Mouse (Mus musculus) small intestine, adult 2 months (tissue): ENCODE results near the gene Dhdds.

Experiments
- CTCF ChIP-seq: fragments of 200-500 bp; IDR thresholded peaks from 2 replicates; pipeline ENCODE4 v1.5.1; 2012; ENCODE audit warnings: low read depth, mild to moderate bottlenecking, control low read depth, inconsistent platforms, low read length, moderate library complexity, mixed read lengths; ENCODE audit not compliant: insufficient replicate concordance, insufficient read length; ENCODE audit errors: extremely low read depth
- POLR2A ChIP-seq: fragments of 200-500 bp; IDR thresholded peaks from 2 replicates; pipeline ENCODE4 v1.6.1; 2012; ENCODE audit warnings: low read depth, mild to moderate bottlenecking, control low read depth, inconsistent platforms, low read length, moderate library complexity

DNA sequence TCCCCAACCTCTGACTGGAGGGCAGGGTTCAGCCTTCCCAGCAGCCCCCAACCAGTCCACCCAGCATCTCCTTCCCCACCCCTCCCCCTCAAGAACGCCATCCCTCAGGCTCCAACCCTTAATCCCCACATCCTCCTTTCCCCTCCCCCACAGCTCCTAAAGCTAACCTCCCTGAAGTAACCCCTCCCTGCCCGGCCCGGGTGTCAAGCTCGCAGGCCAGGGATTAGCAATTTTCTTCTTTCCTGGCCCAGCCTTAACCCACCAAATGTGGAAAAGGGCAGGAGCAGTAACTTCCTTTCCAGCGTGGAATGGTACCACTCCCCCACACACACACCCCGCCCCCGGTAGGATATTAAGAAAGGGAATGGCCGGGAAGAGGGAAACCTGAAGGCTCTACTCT lies 16.0 kb upstream of the Dhdds start:
- TF ChIP-seq CTCF (no peak), POLR2A (no peak)
